Mouse (Mus musculus): ENCODE results near the gene Znhit1.

Gene Znhit1

DNA sequence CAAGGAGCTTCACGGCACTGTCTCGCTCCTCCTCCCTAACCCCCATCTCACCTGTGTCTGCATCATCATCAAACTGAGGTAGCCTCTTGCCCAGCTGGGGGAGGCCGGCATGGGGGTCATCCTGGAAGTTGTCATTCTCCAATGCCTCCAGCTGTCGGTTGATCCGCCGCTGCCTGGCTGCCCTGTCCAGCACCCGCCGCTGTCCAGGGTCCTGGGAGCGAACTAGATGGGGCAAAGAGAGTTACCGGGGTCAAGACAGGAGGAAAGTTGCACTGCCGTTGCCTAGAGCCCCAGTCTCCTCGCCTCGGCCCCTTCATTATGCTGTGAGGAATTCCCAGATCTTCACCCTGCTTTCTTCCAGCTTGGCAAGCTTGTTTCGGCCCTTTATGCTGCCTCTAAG, 3.0 kb downstream of the Znhit1 start:
- no peak for DNase-seq (ENCODE audit: low spot score)

DNA sequence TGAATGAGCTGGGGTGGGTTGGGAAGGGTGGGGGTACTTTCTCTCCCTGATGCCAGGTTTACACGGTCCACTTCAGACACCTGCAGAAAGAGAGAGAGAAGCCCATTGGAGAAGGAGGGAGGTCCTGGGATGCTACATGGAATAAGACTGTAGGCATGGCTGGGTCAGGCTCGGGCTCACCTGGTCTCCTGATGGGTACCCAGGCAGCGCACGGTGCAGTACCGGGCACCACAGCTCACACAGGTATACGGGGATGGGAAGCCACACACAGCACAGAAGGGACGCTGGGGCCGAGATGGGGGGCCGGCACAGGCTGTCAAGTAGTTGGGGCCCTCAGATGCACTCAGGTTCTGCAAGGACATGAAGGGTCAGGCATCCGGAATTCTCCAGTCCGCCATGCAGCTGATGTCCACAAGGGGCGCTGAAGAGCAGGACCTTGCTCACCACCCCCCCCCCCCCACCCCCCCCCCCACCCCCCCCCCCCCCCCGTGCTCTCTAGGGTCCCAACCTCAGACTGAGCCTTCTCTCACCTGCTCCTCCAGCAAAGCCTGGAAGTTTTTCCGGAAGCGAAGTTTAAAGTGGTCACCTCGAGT, 5.4 kb downstream of the Znhit1 start:
- DNase-seq (ENCODE audit: low spot score): no peak

DNA sequence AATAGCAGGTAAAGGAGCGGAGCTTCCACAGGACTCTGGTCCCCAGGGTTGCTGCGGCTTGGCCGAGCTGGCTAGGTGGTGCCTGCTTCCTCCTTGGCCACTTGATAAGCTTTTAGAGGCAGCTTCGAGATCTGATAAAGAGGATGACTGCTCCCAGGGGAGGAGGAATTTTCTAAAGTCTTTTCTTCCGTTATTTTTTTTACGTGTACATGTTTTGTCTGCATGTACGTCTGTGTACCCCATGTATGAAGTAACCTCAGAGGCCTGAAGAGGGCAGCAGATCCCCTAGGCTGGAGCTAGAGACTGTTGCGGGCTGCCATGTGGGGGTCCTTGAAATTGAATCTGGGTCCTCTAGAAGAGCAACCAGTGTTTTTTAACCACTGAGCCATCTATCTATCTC, 6.8 kb downstream of the Znhit1 start:
- no peak for DNase-seq (ENCODE audit: low spot score)

- no peak for DNase-seq (ENCODE audit: low spot score)
Measured at GRCm38 (mm10) chr5:136979762-136980161, 8.1 kb downstream of the Znhit1 start.

- DNase-seq (ENCODE audit: low spot score): no peak
Measured at GRCm38 (mm10) chr5:136977769-136978168, 10.1 kb downstream of the Znhit1 start.

DNA sequence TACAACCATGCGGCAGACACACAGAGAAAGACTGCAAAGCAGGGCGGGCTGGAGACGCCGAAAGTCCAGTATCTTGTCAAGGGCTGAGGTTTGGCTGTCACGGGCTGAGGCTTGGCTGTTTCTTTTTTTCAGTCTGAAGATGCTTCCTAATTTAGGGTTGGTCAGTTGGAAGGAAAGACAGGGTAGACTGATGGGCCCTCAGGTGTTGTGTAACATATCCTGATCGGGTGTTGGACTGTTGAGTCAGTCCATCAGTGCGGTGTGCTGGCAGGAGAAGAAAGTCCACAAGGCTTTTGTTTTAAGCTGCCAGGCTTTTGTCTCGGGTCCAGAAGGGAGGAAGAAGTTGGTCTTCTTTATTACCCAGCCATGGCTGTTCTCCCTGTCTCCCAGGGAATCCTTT, 14.2 kb downstream of the Znhit1 start:
- DNase-seq (ENCODE audit: low spot score): no peak

DNA sequence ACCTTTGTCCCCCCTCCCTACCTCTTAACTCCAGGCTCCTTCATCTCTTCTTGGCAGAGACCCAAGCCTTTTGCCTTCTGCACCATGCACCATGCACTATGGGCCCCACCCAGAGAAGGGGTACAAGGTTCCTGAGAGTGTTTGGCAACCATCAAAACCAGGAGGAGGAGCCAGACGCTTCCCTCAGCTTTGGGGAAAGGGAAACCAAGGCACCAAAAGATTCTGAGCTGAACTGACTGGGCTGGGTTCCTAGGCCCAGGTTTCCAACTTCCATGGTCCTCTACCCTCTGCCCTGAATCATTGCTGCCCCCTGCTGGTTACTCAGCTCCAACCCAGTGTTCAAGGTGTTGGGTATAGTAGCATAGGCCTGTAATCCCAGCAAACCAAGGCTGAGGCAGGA, 17.1 kb downstream of the Znhit1 start:
- DNase-seq (ENCODE audit: low spot score): no peak

- DNase-seq (ENCODE audit: low spot score): no peak
Measured at GRCm38 (mm10) chr5:136967592-136967991, 20.2 kb downstream of the Znhit1 start.

DNA sequence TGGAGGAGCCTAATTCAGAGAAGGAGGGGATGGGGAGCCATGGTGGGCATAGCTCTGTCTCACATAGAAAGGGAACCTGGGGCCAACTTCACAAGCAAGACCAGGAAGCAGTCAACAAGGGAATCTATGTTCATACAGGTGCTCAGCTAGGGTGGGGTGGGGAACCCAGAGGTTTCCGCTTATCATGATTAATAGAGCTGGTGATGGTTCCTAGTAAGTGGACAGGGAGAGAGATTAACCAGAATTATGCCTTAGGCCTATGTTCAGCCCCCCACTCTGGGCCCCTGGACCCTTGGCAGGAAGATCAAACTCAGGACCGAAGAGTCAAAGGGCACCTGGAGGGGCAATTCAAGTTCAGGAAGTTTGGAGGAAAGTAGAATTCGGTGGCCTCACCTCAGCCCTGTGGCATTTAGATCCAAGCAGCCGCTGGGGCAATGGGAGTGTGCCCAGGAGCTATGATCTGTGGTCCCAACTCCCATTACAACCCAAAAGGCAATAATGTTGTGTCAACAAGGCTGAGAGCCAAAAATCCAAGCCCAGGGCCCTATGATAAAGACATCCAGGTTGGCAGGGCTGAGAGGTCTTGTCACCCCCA, 20.9 kb downstream of the Znhit1 start:
- DNase-seq (ENCODE audit: low spot score): no peak

DNA sequence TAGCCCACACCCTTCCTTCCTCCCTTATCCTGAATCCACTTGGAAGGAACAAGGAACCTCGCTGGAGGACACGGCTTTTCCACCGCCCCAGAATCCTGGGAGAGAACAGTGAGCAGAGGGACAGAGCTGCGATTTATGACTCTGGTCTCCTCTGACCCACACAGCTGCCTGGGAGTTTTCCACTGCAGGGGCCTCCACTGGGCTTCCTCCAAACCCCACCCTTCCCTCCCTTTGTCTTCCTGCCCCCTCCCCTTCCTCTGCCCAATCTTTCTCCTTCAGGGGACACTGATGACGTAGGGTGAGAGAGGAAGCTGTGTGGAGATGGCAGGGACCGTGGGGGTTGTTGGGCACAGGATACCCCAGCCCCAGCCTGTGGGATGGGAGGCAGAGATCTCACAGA, 21.5 kb downstream of the Znhit1 start, which contains the start of gene Cldn15:
Cldn15 (plus strand) TSS at position 286 of the 400 bp plus-strand sequence.
- no peak for DNase-seq (ENCODE audit: low spot score)

GRCm38 (mm10) chr5:136965686-136966085, 22.1 kb downstream of the Znhit1 start:
- no peak for DNase-seq (ENCODE audit: low spot score)

GRCm38 (mm10) chr5:136965210-136965609, 22.6 kb downstream of the Znhit1 start:
- DNase-seq (ENCODE audit: low spot score): no peak

DNA sequence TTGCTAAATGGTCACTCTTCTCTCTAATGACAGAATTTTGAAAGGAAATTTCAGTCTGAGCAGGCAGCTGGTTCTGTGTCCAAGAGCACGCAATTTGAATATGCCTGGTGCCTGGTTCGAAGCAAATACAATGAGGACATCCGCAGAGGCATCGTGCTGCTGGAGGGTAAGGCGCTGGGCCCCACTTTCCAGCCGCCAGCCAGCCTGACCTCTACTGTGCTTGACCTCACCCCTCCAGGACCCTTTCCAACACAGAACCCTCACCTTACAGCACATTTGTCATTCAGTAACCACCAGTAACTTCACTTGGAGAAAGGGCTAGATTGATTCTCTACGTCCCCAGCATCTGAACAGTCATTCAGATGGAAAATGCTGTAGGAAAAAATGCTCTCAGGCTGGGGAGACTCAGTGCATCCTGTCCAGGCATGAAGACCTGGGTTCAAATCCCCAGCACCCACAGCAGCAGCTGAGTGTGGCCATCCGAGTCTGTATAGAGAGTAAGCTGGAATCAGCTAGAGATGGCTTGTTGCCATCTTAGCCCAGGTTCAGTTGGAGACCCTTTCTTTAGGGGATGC, 24.8 kb downstream of the Znhit1 start:
- DNase-seq (ENCODE audit: low spot score): no peak

DNA sequence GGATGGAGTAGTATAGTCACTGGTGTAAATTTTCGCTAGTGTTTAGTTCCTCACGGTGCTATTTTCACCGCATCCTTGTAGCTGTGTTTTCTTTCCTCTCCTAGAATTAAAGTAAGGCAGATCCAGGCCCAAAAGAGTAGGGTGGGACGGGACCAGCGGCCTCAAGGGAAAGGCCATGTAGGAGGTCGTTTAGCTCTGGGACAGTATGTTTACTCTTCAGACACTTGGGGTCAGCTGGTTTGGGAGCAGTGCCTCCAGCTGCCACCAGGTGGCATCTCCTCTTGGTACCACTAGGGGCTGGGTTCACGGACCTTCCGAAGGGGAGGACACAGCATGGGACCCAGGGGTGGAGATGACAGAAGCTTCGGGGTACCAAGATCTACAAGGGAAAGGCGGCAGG, 25.3 kb downstream of the Znhit1 start:
- peak; percentile 33 for DNase-seq (ENCODE audit: low spot score)

- peak; percentile 47 for DNase-seq (ENCODE audit: low spot score)
Measured at GRCm38 (mm10) chr5:136961983-136962461, 25.8 kb downstream of the Znhit1 start.

DNA sequence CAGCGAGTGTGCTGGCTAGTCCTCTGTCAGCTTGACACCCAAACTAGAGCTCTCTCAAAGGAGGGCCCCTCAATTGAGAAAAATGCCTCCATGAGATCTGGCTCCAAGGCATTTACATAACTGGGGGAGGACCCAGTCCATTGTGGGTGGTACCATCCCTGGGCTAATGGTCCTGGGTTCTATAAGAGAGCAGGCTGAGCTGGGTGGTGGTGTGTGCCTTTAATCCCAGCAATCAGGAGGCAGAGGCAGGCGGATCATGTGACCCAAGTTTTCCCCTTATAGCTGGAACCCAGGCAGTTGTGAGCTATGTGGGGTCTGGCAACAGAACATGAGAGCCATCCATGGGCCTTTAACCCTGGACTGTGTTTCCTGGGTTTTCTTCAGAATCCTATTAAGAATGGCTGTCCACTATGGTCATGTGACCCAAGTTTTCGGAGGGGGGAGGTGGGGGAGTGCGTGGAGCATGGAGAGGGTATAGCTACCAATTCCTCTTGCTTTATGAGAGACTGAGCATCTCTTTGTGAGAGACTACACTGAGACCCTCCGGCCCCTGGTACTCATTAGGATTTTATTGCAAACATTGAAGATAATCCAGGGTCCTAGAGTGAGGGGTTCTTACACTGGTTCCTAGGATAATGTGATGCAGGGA, 26.4 kb downstream of the Znhit1 start:
- no peak for DNase-seq (ENCODE audit: low spot score)

DNA sequence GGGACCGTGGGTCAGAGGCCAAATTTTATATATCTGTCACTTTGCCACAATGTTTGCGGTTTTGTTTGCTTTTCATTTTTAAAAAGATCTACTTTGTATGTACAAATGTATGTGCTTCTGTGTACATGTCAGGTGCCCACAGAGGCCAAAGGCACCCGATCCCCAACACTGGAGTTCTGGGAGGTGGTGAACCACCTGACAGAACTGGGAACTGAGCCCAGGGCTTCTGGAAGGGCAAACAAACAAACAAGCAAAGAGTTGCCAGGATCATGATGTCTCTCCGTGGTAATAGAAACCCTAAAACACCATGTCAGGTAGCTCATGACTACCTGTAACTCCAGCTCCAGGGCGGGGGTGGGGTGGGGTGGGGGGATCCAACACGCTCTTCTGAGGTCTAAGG, 27.8 kb downstream of the Znhit1 start:
- no peak for DNase-seq (ENCODE audit: low spot score)

DNA sequence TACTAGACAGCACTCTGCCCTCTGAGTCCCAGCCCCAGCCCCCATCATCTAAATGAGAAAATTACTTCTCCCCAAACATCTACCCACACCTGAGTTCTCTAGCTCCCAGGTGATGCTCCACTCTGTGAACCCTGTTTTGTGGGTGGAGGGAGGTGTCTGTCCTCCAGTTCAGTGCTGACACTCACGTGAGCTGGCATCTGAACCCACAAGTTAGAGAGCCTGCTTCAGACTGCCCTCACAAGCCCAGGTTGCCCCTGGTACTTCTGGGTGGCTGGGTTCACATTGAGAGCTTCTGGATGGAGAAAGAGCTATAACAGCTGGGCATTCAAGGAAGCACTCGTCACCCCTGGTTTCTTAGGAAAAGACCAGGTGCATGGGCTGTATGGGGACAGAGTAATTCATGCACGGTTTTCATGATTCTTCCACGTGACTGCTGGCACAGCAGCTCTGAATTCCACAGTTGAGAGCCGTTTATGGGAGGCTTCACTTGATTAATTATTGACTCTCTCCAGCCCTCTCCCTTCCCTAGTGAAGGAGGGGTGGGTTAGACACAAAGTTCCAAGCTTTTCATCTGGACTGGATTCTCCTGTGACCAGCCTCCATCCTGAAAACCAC, 28.7 kb downstream of the Znhit1 start:
- no peak for DNase-seq (ENCODE audit: low spot score)

- no peak for DNase-seq (ENCODE audit: low spot score)
Measured at GRCm38 (mm10) chr5:136957250-136957649, 30.6 kb downstream of the Znhit1 start.

- DNase-seq (ENCODE audit: low spot score): no peak
Measured at GRCm38 (mm10) chr5:136955622-136956021, 32.2 kb downstream of the Znhit1 start.

DNA sequence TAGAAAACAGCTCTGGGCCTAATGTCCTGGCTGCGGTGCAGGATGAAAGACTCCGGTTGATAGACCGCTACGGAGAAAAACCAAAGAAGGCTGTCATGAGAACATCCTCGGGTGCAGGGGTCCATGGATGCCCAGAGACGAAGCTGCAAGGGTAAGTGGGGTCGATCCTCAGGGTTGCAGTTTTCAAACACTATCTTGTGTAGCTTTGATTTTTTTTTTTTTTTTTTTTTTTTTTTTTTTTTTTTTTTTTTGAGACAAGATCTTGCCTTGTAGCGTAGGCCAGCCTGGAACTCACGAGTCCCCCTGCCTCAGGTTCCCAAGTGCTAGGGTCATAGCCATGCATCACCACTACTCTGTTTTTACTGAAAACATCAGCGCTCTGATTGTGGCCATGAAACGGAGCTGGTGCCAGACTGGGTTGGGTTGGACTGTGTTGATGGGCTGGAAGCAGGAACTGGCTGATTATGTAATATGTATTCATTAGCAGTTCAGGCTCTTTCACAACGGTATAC, 34.3 kb downstream of the Znhit1 start:
- DNase-seq (ENCODE audit: low spot score): no peak

GRCm38 (mm10) chr5:136953015-136953414, 34.8 kb downstream of the Znhit1 start, which contains the start of gene Fis1:
TSS of gene Fis1 (plus strand) at chr5:136953275.
- peak; percentile 80 for DNase-seq (ENCODE audit: low spot score)

Data from urinary bladder, postnatal 10 days (tissue).